ENCODE assay signal across 9 mouse cellular contexts in genomic region chr13:52584654-52585455, GRCm38 (mm10). TPM values are rescaled to one million over a fixed set of nuclear protein-coding genes. Genes with fewer than 3 reads are reported as not detected.
DNase-seq lines count a peak whose midpoint lies in the region; ATAC-seq and TF ChIP-seq lines count a peak whose summit lies in the region.
"Had no signal": no experiment of that assay in that cellular context is flagged by ENCODE, and none has a peak within 500 bp of the region (broad histone marks: within the 10 kb centered on the region; RNA-seq: fewer than 3 reads in every experiment).

No protein-coding gene starts in this region.

- no peaks in the 10 kb centered on the region for H3K27me3 ChIP-seq in kidney, embryonic 16.5 days (ENCODE audit: insufficient read depth, low read length)
- no peaks in the 10 kb centered on the region for H3K27me3 ChIP-seq in stomach, embryonic 16.5 days (ENCODE audit: control insufficient read depth, insufficient read depth, low read length)

- peaks cover 6% of the 10 kb centered on the region; the same call in 1 of the 2 replicates for H3K4me1 ChIP-seq in kidney, embryonic 16.5 days (ENCODE audit: insufficient read depth, low read length)
- H3K4me1 ChIP-seq in bone marrow macrophage, adult 2 months (ENCODE audit: control insufficient read depth, insufficient read depth, low read length) = peaks cover 38% of the 10 kb centered on the region
- H3K4me1 ChIP-seq in stomach, embryonic 16.5 days (ENCODE audit: control insufficient read depth, insufficient read depth, low read length) = no peaks in the 10 kb centered on the region

- H3K4me2 ChIP-seq in kidney, embryonic 16.5 days (replicated peaks; ENCODE audit: low read depth, low read length) = no peak overlapping the region; the same call in 1 of the 2 replicates
- H3K4me2 ChIP-seq in stomach, embryonic 16.5 days (ENCODE audit: low read depth, low read length) = no peak overlapping the region

- 67% methylated on average over 17 of the region's 17 CpGs for WGBS in kidney, embryonic 16.5 days
- 65% methylated on average over 17 of the region's 17 CpGs for WGBS in stomach, embryonic 16.5 days

- no peak overlapping the region for H3K4me3 ChIP-seq in kidney, embryonic 16.5 days (ENCODE audit: low read length)
- H3K4me3 ChIP-seq in bone marrow macrophage, adult 2 months (ENCODE audit: insufficient read depth, low read length) = peak overlapping the region; percentile 68
- 0 out of 2 replicates have a peak overlapping the region, but pooled peaks have one; percentile 5 for H3K4me3 ChIP-seq in stomach, embryonic 16.5 days (replicated peaks; ENCODE audit: low read length)
- H3K4me3 ChIP-seq: limb, embryonic 12.5 days had no signal

- TF ChIP-seq CTCF in bone marrow macrophage, adult 2 months (IDR thresholded peaks at IDR 0.05; ENCODE audit: low read depth, low read length) = no peak

- DNase-seq in kidney, postnatal 4 days = peak; percentile 40 to 54
- peak; percentile 47 to 50 for DNase-seq in heart, postnatal 14 days
- DNase-seq in layer of hippocampus, postnatal 14 days (ENCODE audit: low spot score in 2 of 2) = no peak
- DNase-seq in cerebellum, postnatal 14 days = no peak
- no peak for DNase-seq in left cerebral cortex, adult 8-10 months (ENCODE audit: low spot score in 2 of 2)

- no peak overlapping the region for H3K9ac ChIP-seq in kidney, embryonic 16.5 days (replicated peaks; ENCODE audit: low read length)
- no peak overlapping the region for H3K9ac ChIP-seq in stomach, embryonic 16.5 days (ENCODE audit: low read length)
- H3K9ac ChIP-seq: limb, embryonic 12.5 days had no signal

- ATAC-seq in kidney, embryonic 16.5 days (ENCODE audit: low FRiP score, low TSS enrichment) = no peak
- no peak for ATAC-seq in stomach, embryonic 16.5 days (ENCODE audit: insufficient read depth, low FRiP score)

- H3K36me3 ChIP-seq in kidney, embryonic 16.5 days (ENCODE audit: insufficient read depth, low read length) = no peaks in the 10 kb centered on the region
- H3K36me3 ChIP-seq in stomach, embryonic 16.5 days (ENCODE audit: control insufficient read depth, insufficient read depth, low read length) = no peaks in the 10 kb centered on the region
- H3K36me3 ChIP-seq: limb, embryonic 12.5 days had no signal

- no peaks in the 10 kb centered on the region for H3K9me3 ChIP-seq in kidney, embryonic 16.5 days (ENCODE audit: low read length)
- H3K9me3 ChIP-seq in stomach, embryonic 16.5 days (replicated peaks; ENCODE audit: control insufficient read depth, low read length) = no peaks in the 10 kb centered on the region
- H3K9me3 ChIP-seq: limb, embryonic 12.5 days had no signal

- no peak overlapping the region for H3K27ac ChIP-seq in kidney, embryonic 16.5 days (ENCODE audit: low read length)
- peak overlapping the region; percentile 86 for H3K27ac ChIP-seq in bone marrow macrophage, adult 2 months (ENCODE audit: insufficient read depth, low read depth, low read length)
- H3K27ac ChIP-seq in stomach, embryonic 16.5 days (ENCODE audit: low read length) = no peak overlapping the region
- H3K27ac ChIP-seq: limb, embryonic 12.5 days had no signal

- intact Hi-C loops in heart, postnatal 14 days (cut with DNase I) = no loop called here

- TF ChIP-seq POLR2A in bone marrow macrophage, adult 2 months (IDR thresholded peaks at IDR 0.05; ENCODE audit: borderline replicate concordance, low read depth, low read length) = no peak

RNA-seq across cellular contexts. Expression of gene Syk, which starts 1.9 kb away (rescaled TPM):
- 7.5 and 7.6 TPM in 2 replicates for polyA plus RNA-seq in kidney, embryonic 16.5 days (2015; fragmentation: Nextera tagmentation; extraction: Ambion mirVana)
- polyA plus RNA-seq in bone marrow macrophage, adult 2 months (2012; ENCODE audit: insufficient read depth, insufficient read length, missing spikeins) = 182 and 184 TPM in 2 replicates
- total RNA-seq in heart, postnatal 14 days (2021) = 10 to 100 TPM; 19.1 to 20.8 TPM
- polyA plus RNA-seq in stomach, embryonic 16.5 days (2015; fragmentation: Nextera tagmentation; extraction: Ambion mirVana) = 3.4 and 3.9 TPM in 2 replicates
- total RNA-seq in layer of hippocampus, postnatal 14 days (2021) = 1 to 10 TPM; 4.7 to 5.6 TPM
- 1 to 10 TPM; 2.0 to 5.2 (median 3.2) TPM for total RNA-seq in left cerebral cortex, adult 8-10 months (2022)

RNA-seq across cellular contexts. Expression of gene Diras2, which starts 53.8 kb away (rescaled TPM):
- 0.15 and 0.25 TPM in 2 replicates for polyA plus RNA-seq in kidney, embryonic 16.5 days (2015; fragmentation: Nextera tagmentation; extraction: Ambion mirVana)
- 0.91 and 1.1 TPM in 2 replicates for polyA plus RNA-seq in bone marrow macrophage, adult 2 months (2012; ENCODE audit: insufficient read depth, insufficient read length, missing spikeins)
- total RNA-seq in heart, postnatal 14 days (2021) = under 1 TPM; 0.33 to 0.54 TPM
- polyA plus RNA-seq in stomach, embryonic 16.5 days (2015; fragmentation: Nextera tagmentation; extraction: Ambion mirVana) = 0.70 and 0.74 TPM in 2 replicates
- total RNA-seq in layer of hippocampus, postnatal 14 days (2021) = 100 to 1,000 TPM; 138 to 149 TPM
- total RNA-seq in left cerebral cortex, adult 8-10 months (2022) = 100 to 1,000 TPM; 171 to 226 (median 187) TPM

Comparison
In these comparisons a context has a peak if more than half of its experiments do, and no peak if none do; other contexts are left out.
1. DNase-seq: peak in kidney, postnatal 4 days (2 of 2) and heart, postnatal 14 days (2 of 2); none in layer of hippocampus, postnatal 14 days (0 of 2), cerebellum, postnatal 14 days (0 of 2) and left cerebral cortex, adult 8-10 months (0 of 2).
2. RNA of gene Diras2, which starts 53.8 kb away (total RNA-seq): 171 to 226 TPM in left cerebral cortex, adult 8-10 months and 138 to 149 TPM in layer of hippocampus, postnatal 14 days; 0.33 to 0.54 TPM in heart, postnatal 14 days; every median in the first group is over 10 times any median in the second.